ENCODE assay signal across 8 mouse cellular contexts in the genomic region with DNA sequence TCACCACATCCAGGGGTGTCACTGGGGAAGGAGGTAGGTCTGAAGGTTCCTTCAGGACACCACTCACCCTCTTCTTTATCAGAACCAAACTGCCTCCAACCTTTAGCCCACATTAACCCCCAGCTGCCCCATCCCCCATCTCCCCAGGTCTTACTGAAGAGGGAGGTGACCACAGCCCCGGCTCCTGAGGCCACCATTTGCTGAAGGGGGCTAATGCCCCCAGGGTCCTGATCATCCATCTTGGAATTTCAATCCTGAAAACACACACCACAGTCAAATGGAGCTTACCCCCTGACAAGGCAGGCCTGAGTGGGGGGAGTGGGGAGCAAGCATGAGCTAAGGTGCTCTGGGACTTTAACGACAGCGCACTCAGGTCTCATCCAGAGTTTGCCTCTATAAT. TPM values are rescaled to one million over a fixed set of nuclear protein-coding genes. Genes with fewer than 3 reads are reported as not detected.
DNase-seq lines count a peak whose midpoint lies in the region; ATAC-seq and TF ChIP-seq lines count a peak whose summit lies in the region.

No protein-coding gene starts in this region.

- H3K4me3 ChIP-seq in heart, embryonic 14.5 days (ENCODE audit: control insufficient read depth in 1 of 2, insufficient read depth in 1 of 2, low read depth in 1 of 2, low read length in 2 of 2) = peak overlapping the region; percentile 79 to 88
- H3K4me3 ChIP-seq in bone marrow macrophage, adult 2 months (ENCODE audit: insufficient read depth, low read length) = peak overlapping the region; percentile 95
- peak overlapping the region; percentile 78 for H3K4me3 ChIP-seq in hindbrain, embryonic 11.5 days (ENCODE audit: low read depth, low read length)
- peak overlapping the region; percentile 81 for H3K4me3 ChIP-seq in midbrain, embryonic 11.5 days (ENCODE audit: low read depth, low read length)

- no peak for ATAC-seq in heart, embryonic 14.5 days (ENCODE audit: insufficient number of reproducible peaks, insufficient read depth, low FRiP score, low read depth)
- ATAC-seq in hindbrain, embryonic 11.5 days (ENCODE audit: low FRiP score) = no peak
- ATAC-seq in midbrain, embryonic 11.5 days (ENCODE audit: low FRiP score) = no peak

- H3K4me1 ChIP-seq in heart, embryonic 14.5 days (ENCODE audit: control insufficient read depth in 2 of 2, insufficient read depth in 2 of 2, low read length in 2 of 2) = peaks cover 13 to 24% of the 10 kb centered on the region in 2 experiments
- H3K4me1 ChIP-seq in bone marrow macrophage, adult 2 months (ENCODE audit: control insufficient read depth, insufficient read depth, low read length) = peaks cover 19% of the 10 kb centered on the region
- H3K4me1 ChIP-seq in hindbrain, embryonic 11.5 days (replicated peaks; ENCODE audit: control insufficient read depth, insufficient read depth, low read length) = peaks cover 12% of the 10 kb centered on the region
- peaks cover 15% of the 10 kb centered on the region for H3K4me1 ChIP-seq in midbrain, embryonic 11.5 days (ENCODE audit: control insufficient read depth, insufficient read depth, low read length)

- peak overlapping the region; percentile 94 for H3K9ac ChIP-seq in heart, embryonic 14.5 days (ENCODE audit: low read length)
- H3K9ac ChIP-seq in hindbrain, embryonic 11.5 days (ENCODE audit: low read depth, low read length) = peak overlapping the region; percentile 85
- peak overlapping the region; percentile 89 for H3K9ac ChIP-seq in midbrain, embryonic 11.5 days (ENCODE audit: low read length)

- H3K36me3 ChIP-seq in heart, embryonic 14.5 days (ENCODE audit: control insufficient read depth, insufficient read depth, low read length) = peaks cover 41% of the 10 kb centered on the region
- H3K36me3 ChIP-seq in hindbrain, embryonic 11.5 days (ENCODE audit: control insufficient read depth, insufficient read depth, low read length) = peaks cover 3% of the 10 kb centered on the region; the same call in 1 of the 2 replicates
- peaks cover 9% of the 10 kb centered on the region; the same call in 1 of the 2 replicates for H3K36me3 ChIP-seq in midbrain, embryonic 11.5 days (ENCODE audit: control insufficient read depth, insufficient read depth, low read length)

- peak overlapping the region; percentile 75 for H3K4me2 ChIP-seq in heart, embryonic 14.5 days (ENCODE audit: low read length)
- peak overlapping the region; percentile 83 for H3K4me2 ChIP-seq in hindbrain, embryonic 11.5 days (replicated peaks; ENCODE audit: low read depth, low read length)
- H3K4me2 ChIP-seq in midbrain, embryonic 11.5 days = peak overlapping the region; percentile 88

- TF ChIP-seq CTCF in bone marrow macrophage, adult 2 months (IDR thresholded peaks at IDR 0.05; ENCODE audit: low read depth, low read length) = no peak; the same call in 1 of the 2 replicates

- no peaks in the 10 kb centered on the region for H3K9me3 ChIP-seq in heart, embryonic 14.5 days (ENCODE audit: control insufficient read depth, low read length)
- no peaks in the 10 kb centered on the region for H3K9me3 ChIP-seq in hindbrain, embryonic 11.5 days (ENCODE audit: control insufficient read depth, low read length)
- no peaks in the 10 kb centered on the region for H3K9me3 ChIP-seq in midbrain, embryonic 11.5 days (ENCODE audit: control insufficient read depth, low read length)

- peaks cover 2% of the 10 kb centered on the region; the same call in 1 of the 2 replicates for H3K27me3 ChIP-seq in heart, embryonic 14.5 days (ENCODE audit: control insufficient read depth, insufficient read depth, low read length)
- no peaks in the 10 kb centered on the region for H3K27me3 ChIP-seq in hindbrain, embryonic 11.5 days (ENCODE audit: control insufficient read depth, insufficient read depth, low read length)
- H3K27me3 ChIP-seq in midbrain, embryonic 11.5 days (ENCODE audit: control insufficient read depth, insufficient read depth, low read length) = no peaks in the 10 kb centered on the region

- intact Hi-C loops in left cerebral cortex, postnatal 25 days (cut with DNase I) = loop anchor here (2.0 kb wide), 1 partner anchor 98 kb away; no protein-coding TSS in a partner anchor

- no peak for DNase-seq in heart, adult 8-10 months (ENCODE audit: low spot score)
- no peak for DNase-seq in hindbrain, embryonic 11.5 days (ENCODE audit: low spot score)
- no peak for DNase-seq in midbrain, embryonic 11.5 days (ENCODE audit: low spot score, missing footprints)
- no peak for DNase-seq in urinary bladder, adult 18-20 months (ENCODE audit: low spot score in 2 of 2)
- DNase-seq in left cerebral cortex, postnatal 25 days (ENCODE audit: low spot score in 2 of 2) = no peak
- no peak for DNase-seq in gastrocnemius, postnatal 25 days

- WGBS in heart, embryonic 14.5 days = 2% methylated on average over 3 of the region's 3 CpGs
- WGBS in hindbrain, embryonic 11.5 days = 15% methylated on average over 3 of the region's 3 CpGs
- WGBS in midbrain, embryonic 11.5 days = 14% methylated on average over 3 of the region's 3 CpGs

- no peak for TF ChIP-seq POLR2A in bone marrow macrophage, adult 2 months (IDR thresholded peaks at IDR 0.05; ENCODE audit: borderline replicate concordance, low read depth, low read length)

- peak overlapping the region; percentile 94 to 99 for H3K27ac ChIP-seq in heart, embryonic 14.5 days (replicated peaks in 1 of 2; ENCODE audit: control insufficient read depth in 1 of 2, insufficient read depth in 1 of 2, low read depth in 2 of 2, low read length in 2 of 2)
- peak overlapping the region; percentile 76; the same call in 1 of the 2 replicates for H3K27ac ChIP-seq in bone marrow macrophage, adult 2 months (ENCODE audit: insufficient read depth, low read depth, low read length)
- peak overlapping the region; percentile 82; the same call in 1 of the 2 replicates for H3K27ac ChIP-seq in hindbrain, embryonic 11.5 days (ENCODE audit: low read depth, low read length)
- H3K27ac ChIP-seq in midbrain, embryonic 11.5 days (ENCODE audit: low read depth, low read length) = peak overlapping the region; percentile 65; the same call in 1 of the 2 replicates

RNA-seq across cellular contexts. Expression of gene Slc25a39, which starts 1.3 kb away (rescaled TPM):
- 266 and 295 TPM in 2 replicates for polyA plus RNA-seq in heart, embryonic 14.5 days (2014; fragmentation: Nextera tagmentation; extraction: Ambion mirVana)
- 100 to 1,000 TPM; 174 to 204 (median 197) TPM for total RNA-seq in heart, adult 8-10 months (2022)
- polyA plus RNA-seq in bone marrow macrophage, adult 2 months (2012; ENCODE audit: insufficient read depth, insufficient read length, missing spikeins) = 133 and 173 TPM in 2 replicates
- 152 and 166 TPM in 2 replicates for polyA plus RNA-seq in hindbrain, embryonic 11.5 days (2014; fragmentation: Nextera tagmentation; extraction: Ambion mirVana)
- polyA plus RNA-seq in midbrain, embryonic 11.5 days (2014; fragmentation: Nextera tagmentation; extraction: Ambion mirVana) = 167 and 193 TPM in 2 replicates
- total RNA-seq in left cerebral cortex, postnatal 25 days (2021) = 10 to 100 TPM; 58.8 to 64.8 TPM
- 10 to 100 TPM; 54.4 to 76.1 TPM for total RNA-seq in gastrocnemius, postnatal 25 days (2021)

RNA-seq across cellular contexts. Expression of gene Rundc3a, which starts 13.2 kb away (rescaled TPM):
- polyA plus RNA-seq in heart, embryonic 14.5 days (2014; fragmentation: Nextera tagmentation; extraction: Ambion mirVana) = 0.81 and 1.2 TPM in 2 replicates
- under 1 TPM in 1 of 4 experiments, not detected in 3; 0.16 TPM for total RNA-seq in heart, adult 8-10 months (2022)
- not detected in 2 replicates for polyA plus RNA-seq in bone marrow macrophage, adult 2 months (2012; ENCODE audit: insufficient read depth, insufficient read length, missing spikeins)
- polyA plus RNA-seq in hindbrain, embryonic 11.5 days (2014; fragmentation: Nextera tagmentation; extraction: Ambion mirVana) = 43.3 and 47.8 TPM in 2 replicates
- polyA plus RNA-seq in midbrain, embryonic 11.5 days (2014; fragmentation: Nextera tagmentation; extraction: Ambion mirVana) = 42.0 and 43.0 TPM in 2 replicates
- 100 to 1,000 TPM; 441 to 469 TPM for total RNA-seq in left cerebral cortex, postnatal 25 days (2021)
- total RNA-seq in gastrocnemius, postnatal 25 days (2021) = under 1 TPM in 1 of 2 experiments, not detected in 1; 0.35 TPM

RNA-seq across cellular contexts. Expression of gene Grn, which starts 23.7 kb away (rescaled TPM):
- polyA plus RNA-seq in heart, embryonic 14.5 days (2014; fragmentation: Nextera tagmentation; extraction: Ambion mirVana) = 182 and 190 TPM in 2 replicates
- 10 to 100 TPM; 76.5 to 84.8 (median 79.6) TPM for total RNA-seq in heart, adult 8-10 months (2022)
- polyA plus RNA-seq in bone marrow macrophage, adult 2 months (2012; ENCODE audit: insufficient read depth, insufficient read length, missing spikeins) = 1,924 and 2,101 TPM in 2 replicates
- 43.3 and 47.2 TPM in 2 replicates for polyA plus RNA-seq in hindbrain, embryonic 11.5 days (2014; fragmentation: Nextera tagmentation; extraction: Ambion mirVana)
- polyA plus RNA-seq in midbrain, embryonic 11.5 days (2014; fragmentation: Nextera tagmentation; extraction: Ambion mirVana) = 36.8 and 39.3 TPM in 2 replicates
- 10 to 100 TPM; 58.3 to 71.3 TPM for total RNA-seq in left cerebral cortex, postnatal 25 days (2021)
- total RNA-seq in gastrocnemius, postnatal 25 days (2021) = 10 to 100 TPM; 28.7 to 35.2 TPM

RNA-seq across cellular contexts. Expression of gene Slc4a1, which starts 40.4 kb away (rescaled TPM):
- 5.6 and 11.8 TPM in 2 replicates for polyA plus RNA-seq in heart, embryonic 14.5 days (2014; fragmentation: Nextera tagmentation; extraction: Ambion mirVana)
- total RNA-seq in heart, adult 8-10 months (2022) = 1 to 10 TPM in 2 of 4 experiments, under 1 TPM in 2; 0.19 to 4.5 (median 1.5) TPM
- not detected in 2 replicates for polyA plus RNA-seq in bone marrow macrophage, adult 2 months (2012; ENCODE audit: insufficient read depth, insufficient read length, missing spikeins)
- polyA plus RNA-seq in hindbrain, embryonic 11.5 days (2014; fragmentation: Nextera tagmentation; extraction: Ambion mirVana) = 25.8 and 28.1 TPM in 2 replicates
- polyA plus RNA-seq in midbrain, embryonic 11.5 days (2014; fragmentation: Nextera tagmentation; extraction: Ambion mirVana) = 30.6 and 31.3 TPM in 2 replicates
- under 1 TPM; 0.62 to 0.73 TPM for total RNA-seq in left cerebral cortex, postnatal 25 days (2021)
- under 1 TPM; 0.08 to 0.56 TPM for total RNA-seq in gastrocnemius, postnatal 25 days (2021)

RNA-seq across cellular contexts. Expression of gene Fam171a2, which starts 41.1 kb away (rescaled TPM):
- polyA plus RNA-seq in heart, embryonic 14.5 days (2014; fragmentation: Nextera tagmentation; extraction: Ambion mirVana) = 4.6 and 7.9 TPM in 2 replicates
- total RNA-seq in heart, adult 8-10 months (2022) = 1 to 10 TPM; 2.5 to 5.4 (median 3.6) TPM
- not detected in 2 replicates for polyA plus RNA-seq in bone marrow macrophage, adult 2 months (2012; ENCODE audit: insufficient read depth, insufficient read length, missing spikeins)
- 10.7 and 11.7 TPM in 2 replicates for polyA plus RNA-seq in hindbrain, embryonic 11.5 days (2014; fragmentation: Nextera tagmentation; extraction: Ambion mirVana)
- polyA plus RNA-seq in midbrain, embryonic 11.5 days (2014; fragmentation: Nextera tagmentation; extraction: Ambion mirVana) = 7.2 and 10.6 TPM in 2 replicates
- 100 to 1,000 TPM; 108 to 120 TPM for total RNA-seq in left cerebral cortex, postnatal 25 days (2021)
- total RNA-seq in gastrocnemius, postnatal 25 days (2021) = 1 to 10 TPM; 1.6 to 2.7 TPM

Comparison
In these comparisons a context has a peak if more than half of its experiments do, and no peak if none do; other contexts are left out.
1. RNA of gene Rundc3a, which starts 13.2 kb away (polyA plus RNA-seq): 43.3 to 47.8 TPM in hindbrain, embryonic 11.5 days and 42.0 to 43.0 TPM in midbrain, embryonic 11.5 days; 0.81 to 1.2 TPM in heart, embryonic 14.5 days and not detected in bone marrow macrophage, adult 2 months; every median in the first group is over 10 times any median in the second.
2. RNA of gene Grn, which starts 23.7 kb away (polyA plus RNA-seq): 1,924 to 2,101 TPM in bone marrow macrophage, adult 2 months; 182 to 190 TPM in heart, embryonic 14.5 days, 43.3 to 47.2 TPM in hindbrain, embryonic 11.5 days and 36.8 to 39.3 TPM in midbrain, embryonic 11.5 days; every median in the first group is over 10 times any median in the second.
3. Peak in every context shown above with its lines, with median percentiles within 50 percentile points of each other: H3K27ac ChIP-seq, H3K4me2 ChIP-seq, H3K4me3 ChIP-seq and H3K9ac ChIP-seq.